Mouse (Mus musculus) heart, postnatal 0 days (tissue): ENCODE measurements at regions not wholly inside any gene's neighbourhood (a gene's known extent, or its start where the extent isn't known, plus 50 kb on each side); places are given as distances from the start of the nearest gene placed in this dataset.

ENCODE experiments used
- CTCF ChIP-seq: IDR thresholded peaks from 2 replicates; pipeline ENCODE4 v1.5.1; 2016; ENCODE audit warnings: antibody characterized with exemption, control low read depth, low read depth
- EP300 ChIP-seq: IDR thresholded peaks from 2 replicates; pipeline ENCODE4 v1.6.1; 2016; ENCODE audit warnings: antibody characterized with exemption, low read depth

DNA sequence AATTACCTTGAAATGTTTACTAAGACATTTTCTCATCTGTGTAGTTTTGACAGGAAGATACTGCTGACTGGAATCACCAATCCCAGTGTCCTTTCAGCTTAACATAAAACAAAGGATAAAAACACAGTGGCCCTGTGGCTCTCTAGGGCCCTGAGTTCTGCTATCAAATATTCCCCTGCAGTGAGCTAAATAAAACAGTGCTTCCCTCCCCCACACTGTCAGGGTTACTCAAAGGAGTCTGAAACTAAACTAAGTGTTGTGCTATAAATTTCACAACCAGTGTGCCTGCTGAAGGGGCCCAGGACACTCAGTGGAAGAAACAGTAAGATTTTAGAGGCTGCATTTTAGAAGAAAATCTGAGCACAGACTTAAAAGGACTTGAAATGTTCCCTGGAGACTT is 324.6 kb upstream of the 1700009N14Rik start:
- TF ChIP-seq CTCF (no peak), EP300 (no peak)
